Mouse (Mus musculus) stomach, postnatal 0 days (tissue): ENCODE data around the gene Map7.

Source experiments
- CTCF ChIP-seq: IDR thresholded peaks from 2 replicates; pipeline ENCODE4 v1.5.1; 2016; ENCODE audit warnings: antibody characterized with exemption, low read depth, mild to moderate bottlenecking, moderate library complexity
- EP300 ChIP-seq: optimal IDR thresholded peaks from 2 replicates; pipeline ENCODE3; 2016; ENCODE audit warnings: antibody characterized with exemption

DNA sequence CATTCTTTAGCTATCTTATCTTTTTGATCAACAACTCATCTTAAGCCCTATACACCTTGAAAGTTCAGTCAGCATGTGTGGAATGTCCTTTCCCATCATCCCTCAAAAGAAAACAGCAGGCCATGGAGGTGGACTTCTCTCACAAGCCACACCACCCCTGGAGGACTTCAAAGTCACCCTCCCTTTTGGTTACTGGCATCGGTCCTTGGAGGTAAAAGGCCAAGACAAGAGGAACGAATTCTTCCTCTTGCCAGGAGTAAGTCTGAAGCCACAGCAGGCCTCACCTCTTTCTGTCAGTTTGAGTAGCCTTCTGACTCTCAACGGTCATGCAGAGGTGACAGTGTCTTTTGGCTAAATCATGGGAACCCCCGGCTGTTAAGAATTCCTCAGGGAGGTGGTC is 36.1 kb downstream of the Map7 start:
- TF ChIP-seq CTCF (no peak), EP300 (no peak)
